Mouse (Mus musculus): ENCODE results near the gene Itga3. TPM values are rescaled to one million over a fixed set of nuclear protein-coding genes. Genes with fewer than 3 reads are reported as not detected.
A peak's percentile ranks its signal among the peaks of the same experiment; 100 is the strongest.

The Itga3 gene
- polyA plus RNA-seq, 1 experiment from 2014 or later = 9.5 TPM

- Histone ChIP-seq H3K4me1 (peaks cover 44% of the 10 kb centered on the region), H3K27me3 (0 out of 2 replicates have a peak, but pooled peaks cover 3% of the 10 kb centered on the region), H3K9me3 (replicated peaks) (no peaks in the 10 kb centered on the region), H3K27ac (replicated peaks) (peak overlapping the region; percentile 60), H3K9ac (no peak overlapping the region), H3K4me3 (replicated peaks) (no peak overlapping the region), H3K4me2 (replicated peaks) (no peak overlapping the region), H3K36me3 (no peaks in the 10 kb centered on the region)
- no peak for ATAC-seq (ENCODE audit: insufficient number of reproducible peaks, low FRiP score, low TSS enrichment, low read depth)
- WGBS = 68% methylated on average over 10 of the region's 10 CpGs
Measured at GRCm38 (mm10) chr11:95069226-95069957, 7.2 kb downstream of the Itga3 start.

- Histone ChIP-seq H3K4me3 (replicated peaks) (no peak overlapping the region), H3K9me3 (replicated peaks) (no peaks in the 10 kb centered on the region), H3K9ac (no peak overlapping the region), H3K4me2 (replicated peaks) (no peak overlapping the region), H3K4me1 (0 out of 2 replicates have a peak, but pooled peaks cover 4% of the 10 kb centered on the region), H3K36me3 (0 out of 2 replicates have a peak, but pooled peaks cover 10% of the 10 kb centered on the region), H3K27ac (replicated peaks) (no peak overlapping the region), H3K27me3 (no peaks in the 10 kb centered on the region)
- ATAC-seq (ENCODE audit: insufficient number of reproducible peaks, low FRiP score, low TSS enrichment, low read depth) = no peak; the same call in 1 of the 2 replicates
- WGBS = 23% methylated on average over 19 of the region's 19 CpGs
Measured at GRCm38 (mm10) chr11:95056768-95057501, 19.7 kb downstream of the Itga3 start.

- Histone ChIP-seq H3K9me3 (replicated peaks) (no peaks in the 10 kb centered on the region), H3K4me1 (0 out of 2 replicates have a peak, but pooled peaks cover 4% of the 10 kb centered on the region), H3K4me2 (replicated peaks) (no peak overlapping the region), H3K27me3 (no peaks in the 10 kb centered on the region), H3K9ac (no peak overlapping the region), H3K36me3 (0 out of 2 replicates have a peak, but pooled peaks cover 2% of the 10 kb centered on the region), H3K4me3 (replicated peaks) (no peak overlapping the region), H3K27ac (replicated peaks) (no peak overlapping the region)
- no peak for ATAC-seq (ENCODE audit: insufficient number of reproducible peaks, low FRiP score, low TSS enrichment, low read depth)
- 71% methylated on average over 9 of the region's 9 CpGs for WGBS
Measured at GRCm38 (mm10) chr11:95053062-95053461, 23.5 kb downstream of the Itga3 start.

GRCm38 (mm10) chr11:95046980-95047680 is 29.5 kb downstream of the Itga3 start:
- WGBS = 47% methylated on average over 9 of the region's 9 CpGs
- H3K9me3 ChIP-seq (replicated peaks) = no peaks in the 10 kb centered on the region

DNA sequence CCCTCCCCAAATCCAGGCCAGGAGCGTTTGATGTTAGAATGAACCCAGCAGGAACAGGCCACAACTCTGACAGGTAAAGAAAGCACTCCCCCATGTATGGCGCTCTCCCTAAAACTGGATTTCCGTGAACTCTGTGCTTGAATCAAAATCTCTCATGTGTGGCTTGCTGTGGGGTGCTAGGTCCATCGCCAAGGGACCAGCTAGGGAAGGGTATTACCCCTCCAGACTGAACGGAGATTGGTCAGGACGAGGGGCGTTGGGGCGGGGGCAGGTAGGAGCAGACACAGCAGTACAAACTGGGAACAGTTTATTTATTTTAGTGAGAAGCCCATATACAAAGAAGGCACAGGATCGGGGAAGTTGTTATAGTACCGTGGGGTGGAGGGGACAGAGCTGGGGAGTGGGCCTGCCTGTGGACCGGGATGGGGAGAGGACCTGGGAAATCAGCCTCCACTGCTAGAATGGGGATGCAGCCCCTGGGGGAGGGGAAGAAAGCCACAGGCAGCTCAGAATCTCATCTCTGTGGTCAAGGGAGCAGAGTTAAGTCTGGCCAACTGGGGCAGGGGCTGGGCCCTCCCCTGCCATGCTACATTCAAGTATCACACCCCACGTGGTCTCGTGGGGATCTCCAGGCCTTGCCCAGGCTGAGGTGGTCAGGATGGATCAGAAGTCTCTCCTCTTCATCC is 32.3 kb downstream of the Itga3 start:
- Histone ChIP-seq H3K36me3 (no peaks in the 10 kb centered on the region), H3K27ac (replicated peaks) (no peak overlapping the region), H3K27me3 (no peaks in the 10 kb centered on the region), H3K9me3 (replicated peaks) (no peaks in the 10 kb centered on the region), H3K4me2 (replicated peaks) (no peak overlapping the region), H3K9ac (no peak overlapping the region), H3K4me3 (replicated peaks) (no peak overlapping the region), H3K4me1 (peaks cover 20% of the 10 kb centered on the region)
- WGBS = 56% methylated on average over 13 of the region's 13 CpGs
- no peak for ATAC-seq (ENCODE audit: insufficient number of reproducible peaks, low FRiP score, low TSS enrichment, low read depth)

More at GRCm38 (mm10) chr11:95046980-95047680, 29.5 kb downstream of the Itga3 start:
- Histone ChIP-seq H3K27me3 (no peaks in the 10 kb centered on the region), H3K27ac (replicated peaks) (no peak overlapping the region), H3K4me1 (no peaks in the 10 kb centered on the region), H3K4me3 (replicated peaks) (no peak overlapping the region), H3K4me2 (replicated peaks) (no peak overlapping the region), H3K9ac (no peak overlapping the region), H3K36me3 (no peaks in the 10 kb centered on the region)
- 0 out of 2 replicates have a peak, but pooled peaks have one; percentile 30 for ATAC-seq (ENCODE audit: insufficient number of reproducible peaks, low FRiP score, low TSS enrichment, low read depth)

GRCm38 (mm10) chr11:95043608-95044007 is 33.0 kb downstream of the Itga3 start:
- Histone ChIP-seq H3K4me2 (replicated peaks) (no peak overlapping the region), H3K36me3 (0 out of 2 replicates have a peak, but pooled peaks cover 2% of the 10 kb centered on the region), H3K9me3 (replicated peaks) (no peaks in the 10 kb centered on the region), H3K4me3 (replicated peaks) (no peak overlapping the region), H3K27ac (replicated peaks) (no peak overlapping the region), H3K9ac (no peak overlapping the region), H3K27me3 (no peaks in the 10 kb centered on the region), H3K4me1 (peaks cover 20% of the 10 kb centered on the region)
- WGBS = 52% methylated on average over 7 of the region's 7 CpGs
- ATAC-seq (ENCODE audit: insufficient number of reproducible peaks, low FRiP score, low TSS enrichment, low read depth) = no peak

- peaks cover 20% of the 10 kb centered on the region for H3K4me1 ChIP-seq
- H3K27me3 ChIP-seq = no peaks in the 10 kb centered on the region
- H3K36me3 ChIP-seq = 0 out of 2 replicates have a peak, but pooled peaks cover 6% of the 10 kb centered on the region
- WGBS = 82% methylated on average over 4 of the region's 4 CpGs
- ATAC-seq (ENCODE audit: insufficient number of reproducible peaks, low FRiP score, low TSS enrichment, low read depth) = no peak
- no peak overlapping the region for H3K4me2 ChIP-seq (replicated peaks)
- no peaks in the 10 kb centered on the region for H3K9me3 ChIP-seq (replicated peaks)
- H3K27ac ChIP-seq (replicated peaks) = no peak overlapping the region
- no peak overlapping the region for H3K9ac ChIP-seq
- no peak overlapping the region for H3K4me3 ChIP-seq (replicated peaks)
Measured at GRCm38 (mm10) chr11:95043060-95043459, 33.5 kb downstream of the Itga3 start.

DNA sequence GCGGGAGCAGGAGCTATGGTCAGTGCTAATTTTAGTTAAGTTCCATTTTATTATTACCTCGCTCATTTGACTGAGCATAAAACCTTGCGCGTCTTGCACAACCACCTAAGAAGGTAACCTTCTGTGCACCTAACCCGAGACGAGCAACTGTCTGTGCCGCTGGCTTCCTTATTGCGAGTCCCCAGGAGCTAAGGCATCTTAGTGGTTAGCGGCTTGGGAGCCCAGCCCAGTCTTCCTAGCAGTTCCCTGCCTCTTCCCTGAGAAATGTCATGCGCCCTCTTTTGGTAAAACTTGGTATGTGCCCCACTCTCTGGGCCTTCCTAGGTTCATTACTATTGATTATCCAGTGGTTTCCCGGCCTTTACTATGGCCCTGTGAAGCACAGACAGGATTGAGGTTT is 34.5 kb downstream of the Itga3 start:
- peak overlapping the region; percentile 86 for H3K4me2 ChIP-seq (replicated peaks)
- H3K4me3 ChIP-seq (replicated peaks) = peak overlapping the region; percentile 79
- H3K27me3 ChIP-seq = no peaks in the 10 kb centered on the region
- peak overlapping the region; percentile 75 for H3K27ac ChIP-seq (replicated peaks)
- peak overlapping the region; percentile 19; the same call in 1 of the 2 replicates for H3K9ac ChIP-seq
- 0 out of 2 replicates have a peak, but pooled peaks have one; percentile 6 for ATAC-seq (ENCODE audit: insufficient number of reproducible peaks, low FRiP score, low TSS enrichment, low read depth)
- H3K9me3 ChIP-seq (replicated peaks) = no peaks in the 10 kb centered on the region
- H3K4me1 ChIP-seq = peaks cover 20% of the 10 kb centered on the region
- 0 out of 2 replicates have a peak, but pooled peaks cover 6% of the 10 kb centered on the region for H3K36me3 ChIP-seq
- WGBS = 2% methylated on average over 11 of the region's 11 CpGs

DNA sequence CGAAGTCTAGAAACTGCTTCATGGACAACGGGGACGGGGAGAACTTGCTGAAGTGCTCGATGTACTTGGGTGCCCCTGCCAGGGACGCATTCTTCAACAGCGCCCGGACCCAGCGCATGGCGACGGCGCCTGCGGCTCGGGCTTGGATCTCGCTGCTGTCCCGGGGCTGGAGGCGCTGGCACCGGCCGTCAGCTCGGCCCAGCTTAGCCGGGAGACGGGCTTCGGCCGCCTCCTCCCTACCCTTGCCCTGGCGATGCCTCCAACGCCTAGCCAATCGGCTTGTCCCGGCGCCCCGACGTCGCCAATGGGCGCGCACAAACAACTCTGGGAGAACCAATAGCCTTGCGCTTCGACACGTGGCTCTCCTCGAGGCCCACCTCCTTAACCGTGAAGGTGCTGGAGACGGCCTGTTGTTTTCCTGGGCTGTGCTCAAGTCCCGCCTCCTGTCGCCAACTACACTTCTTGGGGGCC is 35.4 kb downstream of the Itga3 start, which contains the start of gene Pdk2:
Gene Pdk2, minus strand, starts transcription at position 216 of the 471 bp plus-strand sequence.
- peak within 1 kb of the TSS; percentile 86 for H3K4me2 ChIP-seq (replicated peaks)
- H3K27me3 ChIP-seq = no peaks in the 10 kb centered on the region
- peaks cover 20% of the 10 kb centered on the region for H3K4me1 ChIP-seq
- no peaks in the 10 kb centered on the region for H3K9me3 ChIP-seq (replicated peaks)
- H3K36me3 ChIP-seq = 0 out of 2 replicates have a peak, but pooled peaks cover 13% of the 10 kb centered on the region
- peak within 1 kb of the TSS; percentile 79 for H3K4me3 ChIP-seq (replicated peaks)
- H3K27ac ChIP-seq (replicated peaks) = peak within 1 kb of the TSS; percentile 79
- peak; percentile 96 for ATAC-seq (ENCODE audit: insufficient number of reproducible peaks, low FRiP score, low TSS enrichment, low read depth)
- H3K9ac ChIP-seq = peak within 1 kb of the TSS; percentile 86
- under 1% methylated on average over 41 of the region's 41 CpGs for whole genome bisulfite sequencing

GRCm38 (mm10) chr11:95040491-95041138 is 36.0 kb downstream of the Itga3 start:
- 0 out of 2 replicates have a peak, but pooled peaks cover 15% of the 10 kb centered on the region for H3K36me3 ChIP-seq
- peak overlapping the region; percentile 86 for H3K4me2 ChIP-seq (replicated peaks)
- under 1% methylated on average over 20 of the region's 20 CpGs for WGBS
- peak; percentile 21; the same call in 1 of the 2 replicates for ATAC-seq (ENCODE audit: insufficient number of reproducible peaks, low FRiP score, low TSS enrichment, low read depth)
- peak overlapping the region; percentile 79 for H3K4me3 ChIP-seq (replicated peaks)
- peak overlapping the region; percentile 79 for H3K27ac ChIP-seq (replicated peaks)
- peaks cover 20% of the 10 kb centered on the region for H3K4me1 ChIP-seq
- H3K9me3 ChIP-seq (replicated peaks) = no peaks in the 10 kb centered on the region
- H3K27me3 ChIP-seq = no peaks in the 10 kb centered on the region
- peak overlapping the region; percentile 86 for H3K9ac ChIP-seq
